Mouse (Mus musculus): ENCODE data around the gene Hook1.
A peak's percentile ranks its signal among the peaks of the same experiment; 100 is the strongest.
"Not testable (repeated sequence)": the region's sequence is repeated elsewhere in the genome, so short reads cannot be mapped to it uniquely, and the experiment has no call there.

Hook1 gene

GRCm38 (mm10) chr4:95966928-95967724 is at the start of gene Hook1:
Hook1 (plus strand) TSS chr4:95967240.
- DNase-seq (ENCODE audit: low read depth, low spot score): peak; percentile 96

GRCm38 (mm10) chr4:95917703-95918102 is 49.3 kb upstream of the Hook1 start:
- DNase-seq (ENCODE audit: low read depth, low spot score): no peak

- DNase-seq (ENCODE audit: low read depth, low spot score): no peak
These were observed 46.6 kb upstream of the Hook1 start for GRCm38 (mm10) chr4:95920448-95920847.

- peak; percentile 69 for DNase-seq (ENCODE audit: low read depth, low spot score)
These were observed 42.5 kb upstream of the Hook1 start for GRCm38 (mm10) chr4:95924210-95925184.

- DNase-seq (ENCODE audit: low read depth, low spot score): no peak
These were observed 38.2 kb upstream of the Hook1 start for GRCm38 (mm10) chr4:95928846-95929245.

- no peak for DNase-seq (ENCODE audit: low read depth, low spot score)
These were observed 37.1 kb upstream of the Hook1 start for GRCm38 (mm10) chr4:95929936-95930335.

GRCm38 (mm10) chr4:95931331-95931730 is 35.7 kb upstream of the Hook1 start:
- DNase-seq (ENCODE audit: low read depth, low spot score): no peak

- no peak for DNase-seq (ENCODE audit: low read depth, low spot score)
These were observed 33.2 kb upstream of the Hook1 start for GRCm38 (mm10) chr4:95933801-95934356.

GRCm38 (mm10) chr4:95934384-95935035 is 32.5 kb upstream of the Hook1 start:
- no peak for DNase-seq (ENCODE audit: low read depth, low spot score)

- DNase-seq (ENCODE audit: low read depth, low spot score): no peak
These were observed 28.3 kb upstream of the Hook1 start for GRCm38 (mm10) chr4:95938701-95939100.

- DNase-seq (ENCODE audit: low read depth, low spot score): no peak
These were observed 19.1 kb upstream of the Hook1 start for GRCm38 (mm10) chr4:95947896-95948295.

GRCm38 (mm10) chr4:95953328-95953727 is 13.7 kb upstream of the Hook1 start:
- DNase-seq (ENCODE audit: low read depth, low spot score): no peak

- not testable (repeated sequence) for DNase-seq (ENCODE audit: low read depth, low spot score)
These were observed 15.2 kb downstream of the Hook1 start for GRCm38 (mm10) chr4:95982221-95982620.

- DNase-seq (ENCODE audit: low read depth, low spot score): no peak
These were observed 49.8 kb downstream of the Hook1 start for GRCm38 (mm10) chr4:96016875-96017274.

- DNase-seq (ENCODE audit: low read depth, low spot score): no peak
These were observed 55.8 kb downstream of the Hook1 start for GRCm38 (mm10) chr4:96022803-96023202.

GRCm38 (mm10) chr4:96028412-96028811 is 61.4 kb downstream of the Hook1 start:
- no peak for DNase-seq (ENCODE audit: low read depth, low spot score)

GRCm38 (mm10) chr4:96060106-96060505 is 93.1 kb downstream of the Hook1 start:
- no peak for DNase-seq (ENCODE audit: low read depth, low spot score)

- no peak for DNase-seq (ENCODE audit: low read depth, low spot score)
These were observed 95.0 kb downstream of the Hook1 start for GRCm38 (mm10) chr4:96062045-96062444.

All from CD4-positive helper T cell, adult 2 months (primary cell).